Mouse (Mus musculus) erythroblast, embryonic 14.5 days (primary cell): Measurements from ENCODE around the gene Fbxw11. TPM values are rescaled to one million over a fixed set of nuclear protein-coding genes. Genes with fewer than 3 reads are reported as not detected.

ENCODE experiments used
- H3K27me3 ChIP-seq: 2 replicates; pipeline ENCODE4 v1.6.1; 2012; ENCODE audit warnings: inconsistent platforms; ENCODE audit not compliant: control insufficient read depth
- H3K36me3 ChIP-seq: 2 replicates; pipeline ENCODE4 v1.6.1; 2012; ENCODE audit warnings: mild to moderate bottlenecking, inconsistent platforms; ENCODE audit not compliant: control insufficient read depth
- H3K4me1 ChIP-seq: 2 replicates; pipeline ENCODE4 v1.6.1; 2012; ENCODE audit warnings: inconsistent platforms; ENCODE audit not compliant: control insufficient read depth
- H3K4me3 ChIP-seq: replicated peaks from 2 replicates; pipeline ENCODE3; 2012; ENCODE audit warnings: moderate library complexity, mild to moderate bottlenecking, inconsistent platforms
- H3K9me3 ChIP-seq: 2 replicates; pipeline ENCODE4 v1.6.1; 2012; ENCODE audit warnings: low read length, inconsistent platforms, mixed read lengths; ENCODE audit not compliant: control insufficient read depth
- GATA1 ChIP-seq: IDR thresholded peaks from 2 replicates; pipeline ENCODE4 v1.6.1; 2012; ENCODE audit warnings: low read length, inconsistent platforms, mixed read lengths
- TAL1 ChIP-seq: IDR thresholded peaks from 3 replicates; pipeline ENCODE4 v1.6.1; 2012; ENCODE audit warnings: low read length, inconsistent platforms, mixed read lengths
- polyA plus RNA-seq: library from polyadenylated mRNA; stranded (reverse); fragments of >175 nt; gene quantifications from 2 replicates; pipeline ENCODE4 v1.2.3, GENCODE M21; 2012

The Fbxw11 gene
- polyA plus RNA-seq, 1 experiment = 0.35 TPM

DNA sequence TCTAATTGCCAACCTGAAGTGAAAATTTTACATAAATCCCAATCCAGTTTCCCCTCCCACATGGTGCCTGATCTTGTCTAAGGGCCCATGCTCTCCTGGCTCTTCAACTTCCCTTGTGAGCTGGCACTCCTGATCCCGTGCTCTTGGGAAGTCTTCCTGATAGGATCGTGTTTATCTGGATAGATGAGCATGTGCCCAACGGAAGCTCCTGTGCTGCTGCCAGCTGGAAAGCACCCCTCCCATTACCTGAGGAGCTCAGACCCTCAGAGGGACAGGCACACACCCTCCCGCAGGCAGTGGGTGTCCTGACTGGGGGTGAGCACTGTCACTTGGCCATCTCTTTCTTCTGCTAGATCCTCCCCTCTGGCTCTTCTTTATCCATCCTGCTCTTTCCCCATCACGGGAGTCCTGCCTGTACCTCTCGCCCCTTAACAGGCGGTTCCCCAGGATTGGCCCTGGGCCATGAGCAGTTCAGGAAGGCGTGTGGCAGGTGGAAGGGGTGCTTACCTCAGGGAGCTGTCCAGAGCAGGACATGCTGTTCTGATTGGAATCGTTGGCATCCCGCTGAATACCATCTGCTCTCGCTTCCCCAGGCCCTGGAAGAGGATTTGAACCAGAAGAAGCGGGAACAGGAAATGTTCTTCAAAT is 20.6 kb upstream of the Fbxw11 start:
- no peak for TF ChIP-seq TAL1
- no peak for TF ChIP-seq GATA1
- Histone ChIP-seq H3K4me1 (peaks cover 2% of the 10 kb centered on the region), H3K36me3 (peaks cover 60% of the 10 kb centered on the region), H3K27me3 (no peaks in the 10 kb centered on the region), H3K4me3 (no peak overlapping the region), H3K9me3 (no peaks in the 10 kb centered on the region)

DNA sequence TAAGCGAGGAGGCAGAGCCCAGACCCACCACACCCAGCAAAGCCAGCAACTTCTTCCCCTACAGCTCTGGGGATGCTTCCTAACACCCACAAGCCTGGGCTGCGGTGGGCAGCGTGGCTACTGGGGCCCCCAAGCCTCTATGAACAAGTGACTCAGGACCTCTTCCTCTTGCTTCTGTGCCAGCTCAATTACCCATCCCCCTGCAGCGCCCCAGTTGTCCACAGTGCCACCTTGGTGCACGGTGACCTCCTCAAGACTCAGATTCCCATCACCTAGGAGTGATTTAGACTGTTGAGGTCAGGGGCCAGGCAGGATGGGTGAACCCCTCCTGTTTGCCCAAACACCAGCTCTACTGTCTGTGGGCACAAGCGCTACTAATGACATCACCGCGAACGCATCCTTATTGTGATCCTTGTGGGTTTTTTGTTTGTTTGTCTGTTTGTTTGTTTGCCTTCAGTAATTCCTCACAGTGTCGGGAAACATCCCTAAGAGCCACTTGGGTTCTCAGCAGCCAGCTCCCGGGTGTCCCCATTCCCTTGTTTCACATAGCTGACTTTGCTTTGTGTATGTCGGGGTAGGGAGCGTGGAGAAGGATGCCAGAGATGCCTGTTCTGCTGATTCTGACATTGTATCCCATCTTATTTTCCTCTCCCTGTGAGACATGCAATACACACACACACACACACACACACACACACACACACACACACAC is 19.9 kb upstream of the Fbxw11 start:
- Histone ChIP-seq H3K36me3 (peaks cover 55% of the 10 kb centered on the region), H3K9me3 (no peaks in the 10 kb centered on the region), H3K4me3 (no peak overlapping the region), H3K4me1 (peaks cover 2% of the 10 kb centered on the region), H3K27me3 (no peaks in the 10 kb centered on the region)
- no peak for TF ChIP-seq TAL1
- TF ChIP-seq GATA1 = no peak

DNA sequence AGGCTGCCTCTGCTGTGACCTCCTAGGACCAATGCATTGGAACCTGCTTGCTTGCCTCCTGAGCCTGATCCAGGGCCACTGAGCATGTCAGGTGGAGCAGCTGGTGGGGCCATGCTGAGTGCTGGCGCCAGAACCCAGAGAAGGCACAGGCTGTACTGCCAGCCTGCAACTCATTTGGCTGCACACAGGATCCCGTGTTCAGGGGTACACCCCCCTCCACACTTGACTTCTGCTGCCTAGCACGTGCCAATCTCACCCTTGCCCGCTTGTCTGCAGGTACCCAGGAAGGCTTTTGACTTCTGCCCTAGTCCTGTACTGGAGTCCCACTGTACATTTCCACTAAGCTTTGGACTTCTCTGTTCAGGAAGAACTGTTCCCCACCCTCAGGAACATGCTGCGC is 19.3 kb upstream of the Fbxw11 start:
- no peak for TF ChIP-seq TAL1
- H3K36me3 ChIP-seq = peaks cover 49% of the 10 kb centered on the region

DNA sequence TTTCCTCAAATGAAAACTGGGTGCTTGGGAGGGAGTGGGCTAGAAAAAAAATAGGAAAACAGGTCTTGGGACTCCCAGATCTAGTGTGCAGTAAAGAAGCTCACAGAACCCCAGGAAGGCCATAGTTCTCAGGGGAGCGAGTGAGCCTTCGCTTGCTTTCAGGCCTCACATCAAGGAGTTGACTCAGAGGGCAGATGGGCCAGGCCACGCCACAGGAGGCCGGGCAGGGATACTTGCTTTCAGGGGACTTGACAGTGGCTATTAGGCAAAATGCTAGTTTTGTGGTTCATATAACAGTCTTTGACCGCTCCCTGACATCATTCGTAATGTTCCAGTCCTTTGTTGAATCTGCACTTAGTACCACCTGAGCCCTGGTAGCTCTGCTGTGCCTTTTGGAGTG is 18.6 kb upstream of the Fbxw11 start:
- peaks cover 2% of the 10 kb centered on the region for H3K4me1 ChIP-seq
- H3K9me3 ChIP-seq = no peaks in the 10 kb centered on the region
- H3K4me3 ChIP-seq = no peak overlapping the region
- H3K27me3 ChIP-seq = no peaks in the 10 kb centered on the region
- H3K36me3 ChIP-seq = peaks cover 42% of the 10 kb centered on the region
- no peak for TF ChIP-seq TAL1
- TF ChIP-seq GATA1 = no peak

More for the DNA sequence above, 19.3 kb upstream of the Fbxw11 start:
- H3K4me1 ChIP-seq = peaks cover 2% of the 10 kb centered on the region
- H3K9me3 ChIP-seq = no peaks in the 10 kb centered on the region
- H3K27me3 ChIP-seq = no peaks in the 10 kb centered on the region
- H3K4me3 ChIP-seq = no peak overlapping the region

DNA sequence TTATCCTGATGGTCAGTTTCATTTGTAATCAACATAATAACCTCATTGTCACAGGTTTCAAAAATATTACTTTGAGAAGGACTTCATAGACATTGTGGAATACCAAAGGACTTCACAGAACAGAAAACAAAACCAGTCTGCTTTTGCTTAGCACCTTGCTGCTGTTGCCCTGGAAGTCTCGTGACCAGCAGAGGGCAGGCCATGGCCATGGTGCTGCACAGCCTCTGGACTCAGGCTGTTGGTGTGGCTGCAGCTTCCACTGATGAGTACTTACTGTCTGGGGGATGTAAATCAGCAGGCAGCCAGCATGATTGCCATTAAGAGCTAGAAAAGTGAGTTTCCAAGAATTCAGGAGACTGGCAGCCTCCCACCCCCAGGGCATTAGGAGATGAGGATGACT is 16.8 kb upstream of the Fbxw11 start:
- Histone ChIP-seq H3K4me3 (no peak overlapping the region), H3K27me3 (no peaks in the 10 kb centered on the region; the same call in 1 of the 2 replicates), H3K9me3 (no peaks in the 10 kb centered on the region), H3K4me1 (peaks cover 2% of the 10 kb centered on the region), H3K36me3 (peaks cover 26% of the 10 kb centered on the region)
- no peak for TF ChIP-seq TAL1
- no peak for TF ChIP-seq GATA1

DNA sequence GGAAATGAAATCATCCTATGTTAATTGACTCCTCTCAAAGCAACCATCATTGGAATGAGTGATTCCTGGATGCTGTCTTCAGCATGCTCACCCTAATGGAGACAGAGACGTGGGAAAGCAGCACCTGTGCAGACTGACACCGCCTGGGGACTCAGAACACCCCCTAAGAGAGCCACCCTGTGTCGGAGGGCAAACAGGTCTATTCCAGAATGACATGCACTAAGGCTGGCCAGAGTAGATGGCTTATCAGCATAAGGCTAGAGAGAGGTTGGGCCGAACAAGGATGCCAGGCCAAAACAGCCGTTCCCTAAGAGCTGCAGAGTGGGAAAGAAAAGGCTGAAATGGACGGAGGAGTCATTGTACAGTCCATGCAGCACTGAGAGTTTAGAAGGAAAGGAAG is 16.4 kb upstream of the Fbxw11 start:
- Histone ChIP-seq H3K36me3 (peaks cover 22% of the 10 kb centered on the region), H3K4me1 (peaks cover 2% of the 10 kb centered on the region), H3K4me3 (no peak overlapping the region)

DNA sequence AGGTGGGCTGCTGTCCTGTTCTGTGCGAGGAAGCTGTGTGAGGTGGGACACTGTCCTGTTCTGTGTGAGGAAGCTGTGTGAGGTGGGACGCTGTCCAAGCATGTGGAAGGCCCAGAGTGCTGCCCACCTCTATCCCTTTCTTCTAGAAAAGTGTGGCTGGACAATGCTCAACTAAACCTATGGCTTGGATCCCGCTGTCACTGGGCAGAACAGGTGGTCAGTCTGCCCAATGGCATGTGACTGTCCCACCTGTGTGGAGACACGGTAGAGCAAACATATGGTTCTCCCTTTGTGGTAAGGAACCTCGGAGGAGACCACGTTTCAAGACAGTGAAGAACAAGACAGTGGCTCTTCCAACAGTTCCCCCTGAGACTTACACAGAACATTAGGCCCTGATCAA is 14.6 kb upstream of the Fbxw11 start:
- TF ChIP-seq GATA1 (no peak), TAL1 (no peak)
- Histone ChIP-seq H3K9me3 (no peaks in the 10 kb centered on the region), H3K4me3 (no peak overlapping the region), H3K36me3 (peaks cover 6% of the 10 kb centered on the region), H3K27me3 (no peaks in the 10 kb centered on the region; the same call in 1 of the 2 replicates), H3K4me1 (peaks cover 2% of the 10 kb centered on the region)

More for the DNA sequence above, 16.4 kb upstream of the Fbxw11 start:
- TF ChIP-seq TAL1 (no peak), GATA1 (no peak)
- no peaks in the 10 kb centered on the region; the same call in 1 of the 2 replicates for H3K27me3 ChIP-seq
- H3K9me3 ChIP-seq = no peaks in the 10 kb centered on the region

DNA sequence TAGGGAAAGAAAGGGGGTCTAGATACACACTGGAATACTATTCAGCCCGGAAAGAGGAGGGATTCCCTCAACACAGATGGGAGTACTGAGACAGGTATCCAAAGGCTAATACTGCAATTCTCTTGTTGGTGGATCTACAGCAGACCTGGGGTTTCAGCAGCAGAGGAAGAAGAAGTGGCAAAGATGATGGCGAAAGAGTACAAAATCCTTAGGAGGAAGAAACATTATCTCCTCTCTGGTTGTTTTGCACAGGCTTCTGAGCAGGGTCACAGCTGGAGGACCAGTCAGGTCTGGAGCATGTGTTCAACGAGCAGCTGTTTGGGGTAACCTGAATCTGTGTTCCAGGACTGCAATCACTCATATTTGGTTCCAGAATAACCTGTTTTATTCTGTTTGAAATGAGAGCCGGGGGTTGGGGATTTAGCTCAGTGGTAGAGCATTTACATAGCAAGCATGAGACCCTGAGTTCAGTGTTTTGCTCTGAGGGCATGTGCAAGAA is 12.8 kb upstream of the Fbxw11 start:
- H3K9me3 ChIP-seq = no peaks in the 10 kb centered on the region
- TF ChIP-seq GATA1 = no peak
- TF ChIP-seq TAL1 = no peak

DNA sequence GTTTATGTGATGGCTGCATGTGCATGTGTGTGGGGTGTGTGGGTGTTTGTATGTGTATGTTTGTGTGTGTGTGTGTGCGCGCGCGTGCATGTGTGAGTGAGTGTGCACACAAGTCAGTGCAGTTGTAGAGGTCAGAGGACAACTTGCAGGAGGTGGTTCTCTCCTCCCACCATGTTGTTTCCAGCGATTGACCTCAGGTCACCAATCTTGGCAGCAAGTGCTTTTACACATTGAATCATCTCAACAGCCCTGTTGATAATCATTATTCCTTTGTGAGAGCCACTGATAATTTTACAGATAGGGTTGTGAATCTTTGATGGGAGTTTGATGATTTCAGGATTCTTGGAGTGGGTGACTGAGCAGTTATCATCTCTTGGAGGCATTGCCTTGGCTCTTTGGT is 9.9 kb upstream of the Fbxw11 start:
- Histone ChIP-seq H3K4me1 (peaks cover 16% of the 10 kb centered on the region), H3K27me3 (no peaks in the 10 kb centered on the region; the same call in 1 of the 2 replicates), H3K9me3 (no peaks in the 10 kb centered on the region), H3K4me3 (no peak overlapping the region), H3K36me3 (no peaks in the 10 kb centered on the region)
- no peak for TF ChIP-seq GATA1
- TF ChIP-seq TAL1 = no peak

More for the DNA sequence above, 12.8 kb upstream of the Fbxw11 start:
- Histone ChIP-seq H3K4me3 (no peak overlapping the region), H3K27me3 (no peaks in the 10 kb centered on the region; the same call in 1 of the 2 replicates), H3K36me3 (no peaks in the 10 kb centered on the region), H3K4me1 (peaks cover 9% of the 10 kb centered on the region)

DNA sequence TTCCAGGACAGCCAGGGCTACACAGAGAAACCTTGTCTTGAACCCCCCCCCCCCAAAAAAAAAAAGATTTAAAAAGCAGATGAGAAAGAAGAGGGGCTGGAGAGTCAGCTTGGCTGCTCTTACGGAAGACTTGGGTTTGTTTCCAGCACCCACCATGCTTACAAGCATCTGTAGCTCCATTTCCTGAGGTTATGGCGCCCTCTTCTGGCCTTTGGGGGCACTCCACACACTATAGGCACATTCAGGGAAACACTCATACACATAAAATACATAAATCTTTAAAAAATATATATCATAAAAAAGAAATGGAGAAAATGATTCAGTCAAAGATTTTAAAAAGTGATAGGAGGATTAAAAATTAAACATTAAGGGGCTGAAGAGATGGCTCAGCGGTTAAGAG is 9.0 kb upstream of the Fbxw11 start:
- TF ChIP-seq TAL1 = no peak
- no peak for TF ChIP-seq GATA1
- Histone ChIP-seq H3K36me3 (no peaks in the 10 kb centered on the region; the same call in 1 of the 2 replicates), H3K9me3 (no peaks in the 10 kb centered on the region), H3K4me3 (no peak overlapping the region), H3K27me3 (no peaks in the 10 kb centered on the region; the same call in 1 of the 2 replicates), H3K4me1 (peaks cover 19% of the 10 kb centered on the region)
